Mouse (Mus musculus) erythroblast, embryonic 14.5 days (primary cell): Measurements from ENCODE around the gene Ccdc69. TPM values are rescaled to one million over a fixed set of nuclear protein-coding genes. Genes with fewer than 3 reads are reported as not detected.

Experiments
- H3K27me3 ChIP-seq: 2 replicates; pipeline ENCODE4 v1.6.1; 2012; ENCODE audit warnings: inconsistent platforms; ENCODE audit not compliant: control insufficient read depth
- H3K36me3 ChIP-seq: 2 replicates; pipeline ENCODE4 v1.6.1; 2012; ENCODE audit warnings: mild to moderate bottlenecking, inconsistent platforms; ENCODE audit not compliant: control insufficient read depth
- H3K4me1 ChIP-seq: 2 replicates; pipeline ENCODE4 v1.6.1; 2012; ENCODE audit warnings: inconsistent platforms; ENCODE audit not compliant: control insufficient read depth
- H3K4me3 ChIP-seq: replicated peaks from 2 replicates; pipeline ENCODE3; 2012; ENCODE audit warnings: moderate library complexity, mild to moderate bottlenecking, inconsistent platforms
- H3K9me3 ChIP-seq: 2 replicates; pipeline ENCODE4 v1.6.1; 2012; ENCODE audit warnings: low read length, inconsistent platforms, mixed read lengths; ENCODE audit not compliant: control insufficient read depth
- GATA1 ChIP-seq: IDR thresholded peaks from 2 replicates; pipeline ENCODE4 v1.6.1; 2012; ENCODE audit warnings: low read length, inconsistent platforms, mixed read lengths
- TAL1 ChIP-seq: IDR thresholded peaks from 3 replicates; pipeline ENCODE4 v1.6.1; 2012; ENCODE audit warnings: low read length, inconsistent platforms, mixed read lengths
- polyA plus RNA-seq: library from polyadenylated mRNA; stranded (reverse); fragments of >175 nt; gene quantifications from 2 replicates; pipeline ENCODE4 v1.2.3, GENCODE M21; 2012

Ccdc69 gene
- polyA plus RNA-seq, 1 experiment: not detected

DNA sequence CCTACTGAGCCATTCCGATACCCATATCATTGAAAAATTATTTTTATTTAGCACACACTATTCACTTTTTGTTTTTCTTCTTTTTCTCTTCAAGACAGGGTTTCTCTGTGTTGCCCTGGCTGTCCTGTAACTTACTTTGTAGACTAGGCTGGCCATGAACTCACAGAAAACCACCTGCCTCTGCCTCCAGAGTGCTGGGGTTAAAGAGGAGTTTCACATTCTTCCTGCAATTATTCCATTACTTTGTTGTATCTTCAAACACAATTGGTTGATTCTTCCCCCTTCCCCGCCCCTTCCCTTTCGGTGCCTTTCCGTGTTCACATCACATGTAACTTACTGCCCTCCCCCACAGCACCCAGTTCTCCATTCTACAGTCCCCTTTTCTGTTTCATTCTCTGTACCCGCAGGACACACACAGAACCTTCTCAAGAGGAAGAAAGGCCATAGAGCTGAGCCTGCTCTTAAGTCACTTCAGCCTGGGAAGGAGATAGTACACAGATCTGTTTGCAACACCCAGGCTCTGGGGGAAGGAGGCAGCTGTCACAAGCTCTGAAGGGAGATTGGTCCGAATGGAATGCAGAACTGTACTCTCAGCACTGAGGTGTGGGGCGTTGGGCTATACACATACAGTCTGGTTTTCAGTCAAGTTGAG is 35.4 kb upstream of the Ccdc69 start:
- Histone ChIP-seq H3K4me3 (no peak overlapping the region), H3K4me1 (no peaks in the 10 kb centered on the region), H3K9me3 (no peaks in the 10 kb centered on the region), H3K36me3 (no peaks in the 10 kb centered on the region; the same call in 1 of the 2 replicates), H3K27me3 (no peaks in the 10 kb centered on the region)
- TF ChIP-seq TAL1: no peak
- TF ChIP-seq GATA1: no peak

DNA sequence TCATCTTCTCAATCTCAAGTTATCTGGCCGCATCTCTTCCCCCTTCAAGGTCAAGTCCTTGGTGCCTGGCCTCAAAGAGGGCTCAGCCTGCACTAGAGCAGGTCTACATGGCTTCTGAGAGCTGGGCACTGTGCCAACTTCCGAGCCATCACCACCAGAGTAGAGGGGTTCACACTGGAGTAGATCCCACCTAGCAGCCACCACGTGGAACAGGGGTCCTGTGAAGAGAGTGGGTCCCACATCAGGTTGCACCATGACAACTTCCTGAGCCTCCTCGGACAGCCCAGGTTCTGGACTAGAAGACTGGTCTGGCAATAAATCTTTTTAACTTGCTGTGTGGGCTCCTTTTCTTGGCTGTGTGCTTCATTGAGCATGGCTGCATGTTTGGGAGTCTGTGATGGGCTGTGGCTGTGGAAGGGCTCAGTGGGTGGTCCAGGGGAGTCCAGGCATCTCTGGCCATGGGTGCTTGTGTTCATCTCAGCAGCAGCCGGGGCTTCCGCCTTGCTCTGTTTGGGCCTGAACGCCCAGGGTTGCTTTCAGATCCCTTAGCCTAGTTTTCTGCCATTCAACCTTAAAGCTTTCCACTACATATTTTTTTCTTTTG is 32.7 kb upstream of the Ccdc69 start:
- H3K4me1 ChIP-seq: no peaks in the 10 kb centered on the region
- no peaks in the 10 kb centered on the region for H3K9me3 ChIP-seq
- H3K27me3 ChIP-seq: no peaks in the 10 kb centered on the region
- no peaks in the 10 kb centered on the region; the same call in 1 of the 2 replicates for H3K36me3 ChIP-seq
- TF ChIP-seq TAL1 (no peak), GATA1 (no peak)
- no peak overlapping the region for H3K4me3 ChIP-seq

DNA sequence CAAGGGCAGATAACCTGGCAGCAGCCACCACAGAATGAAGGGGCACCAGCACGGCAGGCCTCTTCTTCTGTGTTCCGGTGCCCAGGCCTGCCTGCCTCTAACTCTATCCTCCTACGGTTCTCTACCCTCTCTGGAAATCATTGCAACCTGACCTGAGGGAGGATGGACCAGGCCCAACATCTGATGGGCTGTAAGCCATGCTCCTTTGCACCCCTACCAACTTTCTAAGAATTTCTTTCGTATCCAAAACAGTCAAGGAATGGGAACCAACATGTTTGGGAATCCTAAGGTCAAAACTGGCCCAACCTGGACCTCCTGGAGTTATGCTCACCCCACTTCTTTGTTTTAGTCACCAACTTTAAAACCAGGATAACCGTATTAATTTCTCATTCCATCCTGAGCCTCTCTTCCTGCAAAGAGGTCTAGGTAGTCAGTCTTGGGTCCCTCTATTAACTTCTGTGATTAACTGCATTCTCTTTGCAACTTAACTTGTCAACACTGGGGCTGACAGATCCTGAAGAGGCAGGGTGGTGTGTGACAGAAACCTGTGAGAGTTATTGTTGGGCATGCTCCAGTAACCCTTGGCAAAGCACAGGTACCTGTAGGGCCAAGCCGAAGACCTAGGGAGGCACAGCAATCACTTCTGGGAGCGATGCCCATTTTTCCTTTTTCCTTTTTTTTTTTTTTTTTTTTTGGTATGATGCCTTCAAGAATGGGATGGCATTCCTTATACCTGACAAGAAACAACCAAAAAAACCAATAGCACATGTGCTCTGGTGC is 31.8 kb upstream of the Ccdc69 start:
- Histone ChIP-seq H3K36me3 (no peaks in the 10 kb centered on the region; the same call in 1 of the 2 replicates), H3K27me3 (no peaks in the 10 kb centered on the region), H3K4me3 (no peak overlapping the region), H3K9me3 (no peaks in the 10 kb centered on the region), H3K4me1 (no peaks in the 10 kb centered on the region)
- TF ChIP-seq GATA1 (no peak), TAL1 (no peak)

DNA sequence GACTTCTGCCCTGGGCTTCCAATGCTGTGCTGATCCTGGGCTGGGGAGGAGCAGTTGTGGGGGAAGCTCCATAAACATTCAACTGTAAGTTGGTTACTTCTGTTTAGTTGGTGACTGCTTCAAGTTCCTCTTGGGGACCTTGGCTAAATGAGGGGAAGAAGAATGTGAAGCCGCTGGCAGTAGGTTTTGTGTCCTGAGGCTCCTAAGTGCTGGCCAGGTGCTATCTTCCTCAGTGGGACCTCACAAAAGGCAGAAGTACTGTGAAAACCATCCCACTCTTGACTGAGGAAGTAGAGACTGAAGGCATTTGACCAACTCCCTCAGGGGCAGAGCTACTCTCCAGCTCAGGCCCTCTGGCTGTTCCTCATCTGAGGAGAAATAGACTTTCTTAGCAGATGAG is 28.7 kb upstream of the Ccdc69 start:
- Histone ChIP-seq H3K4me1 (no peaks in the 10 kb centered on the region), H3K36me3 (no peaks in the 10 kb centered on the region; the same call in 1 of the 2 replicates), H3K27me3 (no peaks in the 10 kb centered on the region)

DNA sequence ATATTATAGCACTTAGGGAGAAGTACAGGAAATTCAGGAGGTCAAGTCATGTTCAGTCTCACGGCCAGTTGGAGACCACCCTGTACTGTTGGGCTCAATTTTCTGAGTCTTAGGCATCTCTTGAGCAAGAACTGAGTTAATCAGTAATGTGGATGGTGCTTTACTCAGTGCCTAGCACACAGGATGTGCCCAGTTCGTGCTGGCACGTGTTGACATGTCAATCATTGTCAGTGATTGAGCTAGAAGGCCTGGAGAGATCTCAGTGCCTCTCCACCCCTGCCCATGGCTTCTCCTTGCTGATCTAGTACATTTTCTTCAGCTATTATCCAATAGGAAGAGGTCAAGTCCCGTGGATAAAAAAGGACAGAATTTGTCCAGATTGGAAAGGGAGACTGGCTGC is 27.5 kb upstream of the Ccdc69 start:
- H3K27me3 ChIP-seq: no peaks in the 10 kb centered on the region
- H3K4me3 ChIP-seq: no peak overlapping the region
- no peaks in the 10 kb centered on the region for H3K9me3 ChIP-seq
- H3K36me3 ChIP-seq: no peaks in the 10 kb centered on the region; the same call in 1 of the 2 replicates
- TF ChIP-seq TAL1: no peak
- TF ChIP-seq GATA1: no peak
- no peaks in the 10 kb centered on the region for H3K4me1 ChIP-seq

More for the DNA sequence above, 28.7 kb upstream of the Ccdc69 start:
- no peaks in the 10 kb centered on the region for H3K9me3 ChIP-seq
- no peak for TF ChIP-seq TAL1
- TF ChIP-seq GATA1: no peak
- H3K4me3 ChIP-seq: no peak overlapping the region

DNA sequence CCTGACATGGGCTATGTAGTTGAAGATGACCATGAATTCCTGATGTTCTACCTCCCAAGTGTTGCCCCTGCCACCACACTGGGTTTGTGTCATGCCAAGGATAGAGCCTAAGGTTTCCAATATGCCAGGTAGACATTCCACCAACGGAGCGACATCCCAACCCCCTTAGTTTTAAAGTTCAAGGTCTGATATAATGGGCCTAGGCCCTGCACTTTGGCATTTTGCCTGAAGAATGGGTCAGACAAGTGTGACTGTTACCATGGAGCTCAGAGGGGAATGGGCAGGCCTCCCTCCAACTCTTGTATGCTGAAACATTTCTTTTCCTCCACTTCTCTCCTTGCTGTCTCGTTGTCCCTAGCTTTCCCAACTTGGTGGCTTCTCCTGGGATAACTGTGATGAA is 25.3 kb upstream of the Ccdc69 start:
- H3K36me3 ChIP-seq: no peaks in the 10 kb centered on the region
- TF ChIP-seq GATA1: no peak
- TF ChIP-seq TAL1: no peak
- H3K4me3 ChIP-seq: no peak overlapping the region
- peaks cover 4% of the 10 kb centered on the region for H3K27me3 ChIP-seq
- peaks cover 3% of the 10 kb centered on the region for H3K4me1 ChIP-seq
- H3K9me3 ChIP-seq: no peaks in the 10 kb centered on the region

DNA sequence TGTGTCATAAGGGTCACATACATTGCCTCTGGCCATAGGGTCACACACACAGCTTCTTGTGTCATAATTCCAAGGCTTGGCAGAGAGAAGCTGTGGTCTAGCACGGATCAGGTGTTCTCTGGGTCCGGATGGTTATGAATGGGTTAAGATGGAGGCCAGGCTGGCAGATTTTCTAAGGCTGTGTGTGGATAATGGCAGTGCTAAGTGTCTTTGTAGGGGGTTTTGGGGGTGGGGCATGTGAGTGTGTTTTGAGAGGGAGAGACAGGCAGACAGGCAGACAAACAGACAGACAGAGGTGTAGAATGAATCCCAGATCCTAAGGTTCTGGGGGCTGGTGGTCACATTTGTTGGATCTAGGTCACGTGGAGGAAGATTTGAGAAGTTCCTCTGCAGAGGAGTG is 24.1 kb upstream of the Ccdc69 start:
- peaks cover 15% of the 10 kb centered on the region for H3K4me1 ChIP-seq
- no peak overlapping the region for H3K4me3 ChIP-seq
- H3K36me3 ChIP-seq: no peaks in the 10 kb centered on the region
- peaks cover 7% of the 10 kb centered on the region for H3K27me3 ChIP-seq
- H3K9me3 ChIP-seq: no peaks in the 10 kb centered on the region; the same call in 1 of the 2 replicates
- TF ChIP-seq GATA1: no peak
- no peak for TF ChIP-seq TAL1

DNA sequence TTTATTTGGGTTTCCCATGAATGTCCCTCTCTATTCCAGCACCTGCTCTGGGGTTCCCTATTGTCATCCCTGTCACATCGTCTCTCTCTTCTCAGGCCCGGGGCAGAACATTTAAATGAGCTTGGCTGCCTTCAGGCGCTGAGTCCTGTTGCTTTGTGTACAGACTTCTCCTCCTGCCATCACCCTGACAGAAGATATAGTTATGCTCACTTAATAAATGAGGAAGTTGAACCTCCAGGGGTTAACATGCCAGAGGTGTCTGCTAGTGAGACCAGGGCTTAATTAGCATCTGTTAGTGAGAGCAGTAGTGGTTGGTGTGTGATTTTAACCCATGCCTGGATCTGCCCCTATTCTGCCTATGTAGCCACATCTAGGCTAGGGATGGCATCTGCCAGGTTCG is 21.9 kb upstream of the Ccdc69 start:
- Histone ChIP-seq H3K36me3 (no peaks in the 10 kb centered on the region), H3K4me1 (peaks cover 16% of the 10 kb centered on the region), H3K27me3 (peaks cover 7% of the 10 kb centered on the region), H3K9me3 (no peaks in the 10 kb centered on the region; the same call in 1 of the 2 replicates), H3K4me3 (no peak overlapping the region)
- TF ChIP-seq TAL1 (no peak), GATA1 (no peak)

DNA sequence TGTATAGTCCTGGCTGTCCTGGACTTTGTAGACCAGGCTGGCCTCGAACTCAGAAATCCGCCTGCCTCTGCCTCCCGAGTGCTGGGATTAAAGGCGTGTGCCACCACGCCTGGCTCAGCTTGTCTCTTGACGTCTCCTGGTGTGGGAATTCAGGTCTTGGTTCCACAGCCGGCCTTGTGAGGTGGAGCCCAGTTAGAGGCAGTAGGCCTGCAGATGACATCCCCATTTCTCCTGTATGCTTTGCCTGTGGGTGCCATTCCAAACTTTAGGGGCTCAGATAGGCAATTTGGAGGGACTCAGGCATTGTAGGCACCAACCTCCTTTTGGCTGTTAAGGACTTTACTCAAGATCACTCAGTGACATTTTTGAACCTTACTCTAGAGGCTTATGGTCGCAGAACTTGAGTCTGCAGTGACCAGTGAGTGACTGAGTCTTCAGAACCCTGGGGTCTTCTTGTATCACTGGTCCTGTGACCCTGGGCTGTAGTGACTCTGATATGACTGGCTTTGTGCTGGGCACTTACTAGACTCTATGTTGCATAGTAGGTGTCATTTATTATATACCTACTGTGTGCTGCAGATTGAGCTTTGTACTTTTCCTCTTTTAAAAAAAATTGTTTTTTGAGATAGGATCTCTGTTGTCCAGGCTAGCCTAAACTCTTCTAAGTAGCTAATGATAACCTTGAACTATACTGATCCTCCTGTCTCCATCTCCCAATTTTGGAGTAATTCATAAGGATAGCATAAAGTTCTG is 21.3 kb upstream of the Ccdc69 start:
- Histone ChIP-seq H3K9me3 (no peaks in the 10 kb centered on the region; the same call in 1 of the 2 replicates), H3K4me3 (no peak overlapping the region), H3K4me1 (peaks cover 16% of the 10 kb centered on the region), H3K27me3 (peaks cover 7% of the 10 kb centered on the region), H3K36me3 (no peaks in the 10 kb centered on the region)
- TF ChIP-seq TAL1 (no peak), GATA1 (no peak)
